Mouse (Mus musculus) erythroblast, embryonic 14.5 days (primary cell): ENCODE data around the gene 6430531B16Rik. TPM values are rescaled to one million over a fixed set of nuclear protein-coding genes. Genes with fewer than 3 reads are reported as not detected.

Experiments used
- H3K27me3 ChIP-seq: 2 replicates; pipeline ENCODE4 v1.6.1; 2012; ENCODE audit warnings: inconsistent platforms; ENCODE audit not compliant: control insufficient read depth
- H3K36me3 ChIP-seq: 2 replicates; pipeline ENCODE4 v1.6.1; 2012; ENCODE audit warnings: mild to moderate bottlenecking, inconsistent platforms; ENCODE audit not compliant: control insufficient read depth
- H3K4me1 ChIP-seq: 2 replicates; pipeline ENCODE4 v1.6.1; 2012; ENCODE audit warnings: inconsistent platforms; ENCODE audit not compliant: control insufficient read depth
- H3K4me3 ChIP-seq: replicated peaks from 2 replicates; pipeline ENCODE3; 2012; ENCODE audit warnings: moderate library complexity, mild to moderate bottlenecking, inconsistent platforms
- H3K9me3 ChIP-seq: 2 replicates; pipeline ENCODE4 v1.6.1; 2012; ENCODE audit warnings: low read length, inconsistent platforms, mixed read lengths; ENCODE audit not compliant: control insufficient read depth
- GATA1 ChIP-seq: IDR thresholded peaks from 2 replicates; pipeline ENCODE4 v1.6.1; 2012; ENCODE audit warnings: low read length, inconsistent platforms, mixed read lengths
- TAL1 ChIP-seq: IDR thresholded peaks from 3 replicates; pipeline ENCODE4 v1.6.1; 2012; ENCODE audit warnings: low read length, inconsistent platforms, mixed read lengths
- polyA plus RNA-seq: library from polyadenylated mRNA; stranded (reverse); fragments of >175 nt; gene quantifications from 2 replicates; pipeline ENCODE4 v1.2.3, GENCODE M21; 2012

6430531B16Rik gene
- not detected in 2 replicates for polyA plus RNA-seq

GRCm38 (mm10) chr7:139978278-139978892 lies at the start of gene 6430531B16Rik:
TSS of gene 6430531B16Rik (minus strand) at chr7:139978755.
- peak within 1 kb of the TSS; percentile 53 for H3K4me3 ChIP-seq
- no peaks in the 10 kb centered on the region for H3K9me3 ChIP-seq
- peaks cover 13% of the 10 kb centered on the region for H3K4me1 ChIP-seq
- no peak for TF ChIP-seq TAL1
- no peaks in the 10 kb centered on the region; the same call in 1 of the 2 replicates for H3K27me3 ChIP-seq
- no peaks in the 10 kb centered on the region for H3K36me3 ChIP-seq

- Histone ChIP-seq H3K27me3 (no peaks in the 10 kb centered on the region), H3K4me1 (no peaks in the 10 kb centered on the region), H3K4me3 (no peak overlapping the region), H3K9me3 (peaks cover 12% of the 10 kb centered on the region), H3K36me3 (peaks cover 55% of the 10 kb centered on the region)
- TF ChIP-seq GATA1 = no peak
- TF ChIP-seq TAL1 = no peak
These were observed 32.8 kb upstream of the 6430531B16Rik start for GRCm38 (mm10) chr7:140011336-140011735.

- Histone ChIP-seq H3K27me3 (no peaks in the 10 kb centered on the region), H3K36me3 (peaks cover 79% of the 10 kb centered on the region), H3K9me3 (peaks cover 3% of the 10 kb centered on the region; the same call in 1 of the 2 replicates), H3K4me1 (no peaks in the 10 kb centered on the region), H3K4me3 (no peak overlapping the region)
- TF ChIP-seq GATA1 (no peak), TAL1 (no peak)
These were observed 29.2 kb upstream of the 6430531B16Rik start for GRCm38 (mm10) chr7:140007781-140008180.

- H3K36me3 ChIP-seq = peaks cover 87% of the 10 kb centered on the region
These were observed 28.5 kb upstream of the 6430531B16Rik start for GRCm38 (mm10) chr7:140006861-140007611.

GRCm38 (mm10) chr7:140004666-140005065 lies 26.1 kb upstream of the 6430531B16Rik start:
- H3K4me3 ChIP-seq = no peak overlapping the region
- TF ChIP-seq TAL1 = no peak
- no peak for TF ChIP-seq GATA1
- H3K27me3 ChIP-seq = no peaks in the 10 kb centered on the region
- no peaks in the 10 kb centered on the region for H3K4me1 ChIP-seq
- peaks cover 95% of the 10 kb centered on the region for H3K36me3 ChIP-seq
- H3K9me3 ChIP-seq = no peaks in the 10 kb centered on the region

More at GRCm38 (mm10) chr7:140006861-140007611, 28.5 kb upstream of the 6430531B16Rik start:
- Histone ChIP-seq H3K9me3 (peaks cover 3% of the 10 kb centered on the region; the same call in 1 of the 2 replicates), H3K4me1 (no peaks in the 10 kb centered on the region), H3K4me3 (no peak overlapping the region), H3K27me3 (no peaks in the 10 kb centered on the region)
- no peak for TF ChIP-seq TAL1
- TF ChIP-seq GATA1 = no peak

GRCm38 (mm10) chr7:140001086-140001740 lies 22.7 kb upstream of the 6430531B16Rik start:
- H3K36me3 ChIP-seq = peaks cover 98% of the 10 kb centered on the region

GRCm38 (mm10) chr7:139998691-139999350 lies 20.3 kb upstream of the 6430531B16Rik start:
- Histone ChIP-seq H3K9me3 (no peaks in the 10 kb centered on the region), H3K4me3 (no peak overlapping the region), H3K27me3 (no peaks in the 10 kb centered on the region), H3K4me1 (no peaks in the 10 kb centered on the region), H3K36me3 (peaks cover 96% of the 10 kb centered on the region)
- TF ChIP-seq GATA1 (no peak), TAL1 (no peak)

More at GRCm38 (mm10) chr7:140001086-140001740, 22.7 kb upstream of the 6430531B16Rik start:
- Histone ChIP-seq H3K4me1 (no peaks in the 10 kb centered on the region), H3K4me3 (no peak overlapping the region), H3K27me3 (no peaks in the 10 kb centered on the region), H3K9me3 (no peaks in the 10 kb centered on the region)
- TF ChIP-seq GATA1 (no peak), TAL1 (no peak)

GRCm38 (mm10) chr7:139994676-139995075 lies 16.1 kb upstream of the 6430531B16Rik start:
- Histone ChIP-seq H3K36me3 (peaks cover 56% of the 10 kb centered on the region), H3K9me3 (no peaks in the 10 kb centered on the region), H3K4me1 (peaks cover 4% of the 10 kb centered on the region), H3K27me3 (no peaks in the 10 kb centered on the region), H3K4me3 (no peak overlapping the region)
- TF ChIP-seq TAL1 (no peak), GATA1 (no peak)
